Mouse (Mus musculus): Measurements from ENCODE around the gene Igsf21.

- TF ChIP-seq CTCF (IDR thresholded peaks at IDR 0.05; ENCODE audit: low read depth): no peak
- TF ChIP-seq EP300 (IDR thresholded peaks at IDR 0.05; ENCODE audit: low read depth): no peak
Observed at GRCm38 (mm10) chr4:140091693-140092092, 154.9 kb downstream of the Igsf21 start.
